Mouse (Mus musculus): ENCODE results near the gene Tle4.

Gene Tle4

DNA sequence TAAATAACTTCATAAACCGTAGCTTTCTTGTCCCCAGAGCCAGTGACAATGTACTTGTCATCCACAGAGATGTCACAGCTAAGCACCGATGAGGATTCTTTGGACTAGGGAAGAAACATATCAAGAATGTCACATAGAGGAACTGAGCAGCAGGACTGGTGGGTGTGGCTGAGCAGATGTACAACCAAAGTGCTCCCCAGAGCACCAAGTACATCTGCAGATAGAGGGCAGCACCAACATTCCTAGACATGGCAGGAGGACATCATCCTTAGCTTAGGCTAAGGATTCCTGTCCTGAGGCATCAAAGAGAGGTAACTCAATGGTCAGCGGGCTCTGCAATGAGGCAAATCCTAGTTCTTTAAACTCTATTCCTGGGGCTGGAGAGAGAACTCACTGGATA lies 148.1 kb downstream of the Tle4 start:
- peak; percentile 29 for DNase-seq

- DNase-seq = no peak
These were observed 149.3 kb downstream of the Tle4 start for GRCm38 (mm10) chr19:14448586-14448985.

- peak; percentile 20 for DNase-seq
These were observed 150.4 kb downstream of the Tle4 start for GRCm38 (mm10) chr19:14447474-14447873.

- no peak for DNase-seq
These were observed 156.0 kb downstream of the Tle4 start for GRCm38 (mm10) chr19:14441861-14442260.

GRCm38 (mm10) chr19:14437226-14437625 lies 160.6 kb downstream of the Tle4 start:
- DNase-seq = no peak

GRCm38 (mm10) chr19:14436567-14436966 lies 161.3 kb downstream of the Tle4 start:
- DNase-seq = peak; percentile 34

DNA sequence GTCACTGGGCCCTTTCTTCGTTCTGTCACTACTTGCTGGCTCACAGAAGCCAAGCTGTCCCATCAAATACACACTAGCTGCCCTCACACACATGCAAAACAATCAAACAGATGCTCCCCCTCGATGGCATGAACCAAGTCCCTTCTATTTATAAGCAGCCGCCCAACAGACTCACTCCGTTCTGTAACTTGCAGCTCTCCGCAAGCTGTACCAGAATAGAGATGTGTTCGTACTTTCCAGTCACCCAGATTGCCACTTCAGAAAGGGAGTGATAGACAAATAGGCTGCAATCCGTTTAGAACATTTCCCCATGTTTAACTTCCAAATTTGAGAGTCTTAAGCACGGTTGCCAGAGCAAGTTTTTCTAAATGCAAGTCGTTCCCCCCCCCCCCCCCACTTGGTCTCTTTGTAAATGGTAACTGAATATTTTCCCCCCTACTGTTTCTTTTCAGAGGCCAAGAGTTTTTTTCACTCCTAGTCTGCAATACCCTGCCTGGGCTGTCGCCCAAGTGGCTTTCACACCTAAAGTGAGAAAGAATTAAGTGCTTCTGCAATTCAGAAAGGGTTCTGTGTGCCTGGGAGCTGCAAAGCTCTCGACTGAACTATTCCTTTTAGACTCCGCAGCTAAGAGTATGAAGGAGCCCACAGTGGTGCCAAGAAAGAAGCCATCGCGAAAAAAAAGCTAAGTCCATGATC lies 162.0 kb downstream of the Tle4 start:
- DNase-seq = peak; percentile 19

GRCm38 (mm10) chr19:14433900-14434299 lies 164.0 kb downstream of the Tle4 start:
- DNase-seq = no peak

- no peak for DNase-seq
These were observed 165.4 kb downstream of the Tle4 start for GRCm38 (mm10) chr19:14432436-14432835.

DNA sequence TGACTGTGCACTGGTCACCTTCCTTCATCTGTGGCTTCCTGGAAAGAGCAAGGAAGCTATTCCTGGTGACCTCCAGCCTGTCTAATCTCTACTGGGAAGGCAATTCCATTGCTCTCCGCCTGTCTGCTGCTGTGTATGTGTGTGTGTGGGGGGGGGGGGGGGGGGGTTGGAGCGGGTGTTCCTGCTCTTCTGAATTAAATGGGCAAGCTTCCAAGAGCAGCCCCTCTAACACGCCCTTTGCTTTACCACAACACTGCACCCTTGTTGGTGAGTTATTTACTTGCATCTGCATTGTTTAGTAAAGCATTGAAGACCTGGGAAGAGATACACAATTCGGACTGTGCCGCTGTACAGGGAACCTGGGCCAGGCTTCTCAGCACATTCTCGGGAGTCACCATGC lies 170.9 kb downstream of the Tle4 start:
- no peak for DNase-seq

DNA sequence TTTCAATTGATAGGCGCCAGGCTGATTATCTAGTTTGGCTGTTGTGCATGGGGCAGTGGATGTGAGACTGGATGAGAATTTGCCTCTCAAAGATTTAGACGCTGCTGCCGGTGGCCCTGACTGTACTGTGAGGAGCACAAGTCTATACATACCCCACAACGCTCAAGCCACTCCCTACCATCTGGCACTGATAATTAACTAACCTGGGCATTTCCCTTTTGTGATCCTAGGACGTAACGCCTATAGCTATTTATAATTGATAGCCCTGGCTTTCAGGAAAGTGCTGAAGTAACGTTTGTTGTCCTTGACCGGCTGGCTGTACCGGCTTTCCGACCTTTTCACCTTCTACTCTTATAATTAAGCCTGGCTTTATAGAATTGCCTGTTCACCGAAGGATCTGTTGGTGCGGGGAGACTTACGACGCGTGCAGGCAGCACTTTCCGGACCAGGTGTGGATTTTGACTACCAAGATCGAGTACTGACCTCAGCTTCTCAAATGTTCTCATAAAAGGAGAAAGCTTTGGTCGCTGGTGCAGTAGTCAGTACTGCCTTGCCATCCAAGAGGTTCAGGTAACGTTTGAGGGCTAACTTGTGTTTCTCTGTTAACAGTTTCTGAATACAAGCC lies 171.5 kb downstream of the Tle4 start:
- DNase-seq = peak; percentile 35

DNA sequence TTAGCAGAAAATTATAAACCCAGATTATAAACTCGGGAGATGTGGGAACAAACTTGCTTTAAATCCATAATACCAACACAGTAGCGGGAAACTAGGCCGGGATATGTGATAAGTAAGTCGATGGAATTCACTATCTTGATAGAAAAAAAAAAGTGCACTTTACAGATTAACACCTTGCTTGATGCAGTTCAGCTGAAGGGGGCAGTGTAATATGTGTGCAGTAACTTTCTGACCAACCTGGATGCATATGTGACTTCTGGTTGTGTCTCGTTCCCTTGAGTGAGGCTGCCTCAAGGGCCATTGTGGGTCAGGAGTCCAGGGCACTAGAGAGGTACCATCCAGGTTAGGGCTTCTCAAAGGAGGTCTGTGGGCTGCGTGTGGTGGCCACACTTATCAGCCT lies 172.7 kb downstream of the Tle4 start:
- peak; percentile 18 for DNase-seq

- no peak for DNase-seq
These were observed 173.6 kb downstream of the Tle4 start for GRCm38 (mm10) chr19:14424016-14424964.

DNA sequence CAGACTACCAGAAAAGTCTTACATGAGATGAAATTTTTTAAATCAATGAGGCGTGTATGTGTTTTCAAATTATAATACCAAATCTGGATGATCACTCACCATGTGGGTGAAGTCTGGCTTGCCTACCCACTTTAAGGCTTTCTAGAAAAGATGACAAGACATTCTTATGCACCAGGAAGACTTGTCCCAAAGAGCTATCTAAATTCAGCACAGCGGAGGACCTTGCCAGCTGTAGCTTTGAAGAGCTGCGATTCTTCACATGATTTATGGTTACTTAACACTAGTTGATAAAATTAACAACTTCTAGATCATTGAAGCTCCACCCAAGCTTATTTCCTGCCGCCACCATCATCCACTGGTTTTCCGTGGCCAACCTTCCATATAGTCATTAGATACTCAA lies 176.2 kb downstream of the Tle4 start:
- no peak for DNase-seq

DNA sequence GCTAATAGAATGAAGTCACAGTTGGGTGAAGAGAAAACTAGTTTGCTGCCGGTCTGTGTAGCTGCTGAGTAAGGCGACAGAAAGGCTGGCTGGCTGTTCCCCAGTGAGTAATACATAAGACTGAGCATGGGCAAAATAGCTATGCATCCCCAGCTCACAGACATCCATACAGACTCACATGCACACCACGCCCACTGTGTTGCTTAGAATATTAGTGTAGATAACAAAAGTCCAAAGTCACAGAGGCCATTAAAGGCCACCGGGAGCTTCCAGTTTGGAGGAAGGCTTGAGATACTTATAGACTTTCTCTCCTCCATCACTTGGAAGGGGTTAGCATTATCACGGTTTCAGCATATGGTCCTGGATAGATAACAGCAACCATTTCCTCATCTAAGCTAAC lies 178.0 kb downstream of the Tle4 start:
- DNase-seq = no peak

DNA sequence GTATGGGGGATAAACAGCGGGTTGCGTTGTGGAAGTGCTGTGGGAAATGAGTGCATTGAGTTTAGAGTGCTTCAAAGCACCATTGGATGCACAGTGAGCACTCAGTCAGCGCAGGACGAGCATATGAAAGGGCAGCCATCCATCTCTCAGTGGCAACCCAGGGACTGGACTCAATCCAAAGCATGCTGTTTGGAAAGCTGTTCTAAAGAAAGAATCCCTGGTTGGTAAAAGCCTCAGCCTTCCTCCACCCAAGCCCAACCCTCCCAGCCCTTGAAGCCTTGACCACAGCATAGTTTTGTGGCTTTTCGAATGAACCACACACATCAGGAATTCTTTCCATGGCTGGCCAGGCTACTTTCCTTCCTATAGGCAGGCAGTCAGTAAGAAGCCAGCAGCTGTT lies 181.0 kb downstream of the Tle4 start:
- DNase-seq = no peak

DNA sequence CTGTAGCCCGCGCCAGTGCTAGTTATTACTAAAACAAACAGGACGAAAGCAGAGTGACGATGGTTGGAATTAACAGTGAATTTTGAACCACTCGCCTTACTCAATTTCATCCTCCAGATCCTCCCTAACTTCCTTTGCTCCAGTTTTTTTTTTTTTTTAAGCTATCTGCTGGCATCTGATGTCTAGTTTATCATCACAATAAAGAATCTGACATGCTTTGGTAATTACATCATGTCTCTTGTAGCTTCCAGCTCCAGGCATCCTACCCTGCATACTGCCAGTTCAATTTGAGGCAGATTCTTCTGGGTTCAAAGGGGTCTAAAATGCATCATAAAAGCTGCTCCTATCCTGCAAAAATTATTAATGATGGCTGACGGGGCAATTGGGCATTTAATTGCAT lies 181.9 kb downstream of the Tle4 start:
- no peak for DNase-seq

GRCm38 (mm10) chr19:14414957-14415356 lies 182.9 kb downstream of the Tle4 start:
- DNase-seq = no peak

GRCm38 (mm10) chr19:14406603-14407002 lies 191.2 kb downstream of the Tle4 start:
- DNase-seq = no peak
